Mouse (Mus musculus) B cell, adult (primary cell): ENCODE measurements around the gene Ampd2. TPM values are rescaled to one million over a fixed set of nuclear protein-coding genes. Genes with fewer than 3 reads are reported as not detected.

Experiments
- total RNA-seq: library from RNA; stranded (reverse); gene quantifications from 4 replicates; pipeline ENCODE4 v1.2.4, GENCODE M21; 2023; ENCODE audit not compliant: inconsistent age

Ampd2 gene
- total RNA-seq: 29.2 to 32.0 TPM (median 29.8 TPM) in 4 replicates

GRCm38 (mm10) chr3:108086470-108086979, at the start of gene Ampd2:
TSS of gene Ampd2 (minus strand) at chr3:108086651.

GRCm38 (mm10) chr3:108092536-108093115, 6.2 kb upstream of the Ampd2 start, which contains the start of gene Gnat2:
TSS of gene Gnat2 (plus strand) at chr3:108092789.

GRCm38 (mm10) chr3:108044394-108045140, 41.9 kb downstream of the Ampd2 start, which contains the start of gene Gstm4:
TSS of gene Gstm4 (minus strand) at chr3:108044894.

Other genes with a start within 250 kb of the Ampd2 start
- not detected in 4 replicates for gene Eps8l3, start 209.4 kb downstream of the Ampd2 start, total RNA-seq
- not detected in 4 replicates for gene Gstm5, start 190.8 kb downstream of the Ampd2 start, total RNA-seq
- gene Gstm7, start 154.8 kb downstream of the Ampd2 start, total RNA-seq: 3.0 to 3.4 TPM (median 3.2 TPM) in 4 replicates
- not detected in 4 replicates for gene Gstm6, start 142.9 kb downstream of the Ampd2 start, total RNA-seq
- gene Gstm3, start 117.4 kb downstream of the Ampd2 start, total RNA-seq: not detected in 4 replicates
- 0.51 TPM in 1 of 4 replicates, not detected in the others for gene Gstm2, start 100.2 kb downstream of the Ampd2 start, total RNA-seq
- gene Gstm1, start 68.7 kb downstream of the Ampd2 start, total RNA-seq: 11.9 to 14.4 TPM (median 12.6 TPM) in 4 replicates
- gene Gstm4, start 41.8 kb downstream of the Ampd2 start, total RNA-seq: 4.1 to 6.6 TPM (median 4.8 TPM) in 4 replicates
- not detected in 4 replicates for gene Gnat2, start 6.1 kb upstream of the Ampd2 start, total RNA-seq
- 67.0 to 68.8 TPM (median 67.8 TPM) in 4 replicates for gene Gnai3, start 59.5 kb upstream of the Ampd2 start, total RNA-seq
- gene Gpr61, start 68.2 kb upstream of the Ampd2 start, total RNA-seq: not detected in 4 replicates
- 1.4 to 4.6 TPM (median 3.2 TPM) in 4 replicates for gene Amigo1, start 99.7 kb upstream of the Ampd2 start, total RNA-seq
- 26.9 to 31.7 TPM (median 31.1 TPM) in 4 replicates for gene Cyb561d1, start 114.6 kb upstream of the Ampd2 start, total RNA-seq
- 28.1 to 38.7 TPM (median 30.5 TPM) in 4 replicates for gene Atxn7l2, start 124.3 kb upstream of the Ampd2 start, total RNA-seq
- not detected in 4 replicates for gene Sypl2, start 140.0 kb upstream of the Ampd2 start, total RNA-seq
- 37.3 to 49.8 TPM (median 39.4 TPM) in 4 replicates for gene Psma5, start 170.3 kb upstream of the Ampd2 start, total RNA-seq
- 0.63 to 0.93 TPM (median 0.69 TPM) in 4 replicates for gene Sort1, start 197.4 kb upstream of the Ampd2 start, total RNA-seq